Mouse (Mus musculus) small intestine, adult 10 weeks (tissue): ENCODE measurements around the gene Cenpn. TPM values are rescaled to one million over a fixed set of nuclear protein-coding genes. Genes with fewer than 3 reads are reported as not detected.

Experiments
- polyA plus RNA-seq: library from polyadenylated mRNA; stranded (reverse); fragments of 350-450 nt; fragmentation: Illumina TruSeq; extraction: RNeasy Lipid Tissue Mini Kit (QIAGEN cat#74804); gene quantifications from one replicate; pipeline ENCODE4 v1.2.3, GENCODE M21; 2014; ENCODE audit warnings: low replicate concordance

The Cenpn gene
- 3.0 TPM for polyA plus RNA-seq

GRCm38 (mm10) chr8:116921337-116922059 lies at the start of gene Cenpn, which contains the start of gene Cmc2:
Gene Cenpn, plus strand, starts transcription at chr8:116921730.
Gene Cmc2, minus strand, starts transcription at chr8:116921455.

GRCm38 (mm10) chr8:116943161-116943554 lies 21.6 kb downstream of the Cenpn start, which contains the start of gene Atmin:
Gene Atmin, plus strand, starts transcription at chr8:116943393.

GRCm38 (mm10) chr8:116978631-116979256 lies 57.2 kb downstream of the Cenpn start, which contains the start of gene 1700030J22Rik:
Gene 1700030J22Rik, minus strand, starts transcription at chr8:116978959.

Other genes with a start within 250 kb of the Cenpn start
- gene Cdyl2, start 188.7 kb upstream of the Cenpn start, polyA plus RNA-seq: not detected
- gene Cmc2, start 275 bp upstream of the Cenpn start, polyA plus RNA-seq: 3.8 TPM
- 5.2 TPM for gene Atmin, start 21.7 kb downstream of the Cenpn start, polyA plus RNA-seq
- gene 1700030J22Rik, start 57.2 kb downstream of the Cenpn start, polyA plus RNA-seq: 0.37 TPM
- gene Gcsh, start 71.8 kb downstream of the Cenpn start, polyA plus RNA-seq: 77.7 TPM
- not detected for gene Pkd1l2, start 160.7 kb downstream of the Cenpn start, polyA plus RNA-seq
- 0.74 TPM for gene Bco1, start 174.1 kb downstream of the Cenpn start, polyA plus RNA-seq
- gene Gan, start 236.4 kb downstream of the Cenpn start, polyA plus RNA-seq: 4.5 TPM